Mouse (Mus musculus) CD8-positive naive resting alpha-beta T cell, adult 57 days (primary cell): ENCODE results near the gene Olfr986. TPM values are rescaled to one million over a fixed set of nuclear protein-coding genes. Genes with fewer than 3 reads are reported as not detected.

Experiments used
- total RNA-seq: library from RNA; stranded (reverse); gene quantifications from one replicate; pipeline ENCODE4 v1.2.4, GENCODE M21; 2023

Gene Olfr986
- not detected for total RNA-seq

GRCm38 (mm10) chr9:40180620-40181019 lies at the start of gene Olfr986:
Gene Olfr986, plus strand, starts transcription at chr9:40180920.

DNA sequence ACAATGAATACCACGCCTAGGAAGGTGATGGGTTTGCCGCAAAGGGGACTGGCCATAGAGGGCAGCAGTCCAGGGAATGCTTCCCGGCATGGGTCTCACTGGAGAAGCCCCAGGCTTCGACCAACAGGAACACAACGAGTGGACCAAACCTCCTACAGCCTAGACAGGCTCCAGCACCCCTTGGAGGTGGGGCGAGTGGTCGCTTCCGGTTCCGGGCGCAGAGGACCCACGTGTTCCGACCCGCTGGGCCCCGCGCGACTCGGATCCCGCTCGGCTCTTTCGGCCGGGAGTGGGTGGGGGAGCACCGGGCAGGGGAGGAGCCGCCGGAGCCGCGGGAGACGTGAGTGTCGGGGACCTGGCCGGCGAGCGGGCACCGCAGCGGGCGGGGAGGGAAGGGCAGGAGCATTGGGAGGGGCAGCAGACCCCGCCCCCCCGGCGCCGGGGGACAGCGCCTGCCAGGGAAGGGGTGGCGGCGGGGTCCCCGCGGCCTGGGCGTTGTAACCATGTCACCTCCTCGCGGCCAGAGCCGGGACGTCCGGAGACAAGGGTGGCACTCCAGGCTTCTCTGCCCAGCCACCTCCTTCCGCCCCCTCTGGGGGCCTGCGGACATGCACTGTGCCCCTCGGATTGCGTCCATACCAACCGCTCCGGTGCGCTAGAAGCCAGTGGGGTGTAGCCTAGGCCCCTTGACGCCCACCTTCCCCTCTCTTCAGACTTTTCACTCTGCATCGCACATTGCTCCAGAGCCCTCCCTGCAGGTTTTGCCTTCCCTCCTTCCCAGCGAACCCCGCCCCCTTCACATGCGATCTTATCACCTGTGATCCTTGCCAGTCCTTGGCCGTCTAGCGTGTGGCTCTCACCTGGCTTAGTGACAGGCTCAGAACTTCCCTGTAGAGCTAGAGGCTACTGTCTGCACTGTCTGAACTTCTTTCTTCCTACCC lies 11.6 kb downstream of the Olfr986 start, which contains the start of gene Zfp202:
Gene Zfp202, plus strand, starts transcription at position 219 of the 941 bp plus-strand sequence.

Other genes with a start within 250 kb of the Olfr986 start
- not detected for gene Olfr974, start 243.4 kb upstream of the Olfr986 start, total RNA-seq
- gene Olfr975, start 228.9 kb upstream of the Olfr986 start, total RNA-seq: not detected
- not detected for gene Olfr976, start 219.8 kb upstream of the Olfr986 start, total RNA-seq
- not detected for gene Olfr978, start 188.8 kb upstream of the Olfr986 start, total RNA-seq
- gene Olfr979, start 177.5 kb upstream of the Olfr986 start, total RNA-seq: not detected
- not detected for gene Olfr980, start 171.3 kb upstream of the Olfr986 start, total RNA-seq
- gene Olfr981, start 159.5 kb upstream of the Olfr986 start, total RNA-seq: not detected
- gene Olfr982, start 107.1 kb upstream of the Olfr986 start, total RNA-seq: not detected
- gene Olfr983, start 87.3 kb upstream of the Olfr986 start, total RNA-seq: not detected
- not detected for gene Olfr984, start 66.7 kb upstream of the Olfr986 start, total RNA-seq
- not detected for gene Olfr985, start 50.7 kb upstream of the Olfr986 start, total RNA-seq
- not detected for gene Tmem225, start 32.8 kb upstream of the Olfr986 start, total RNA-seq
- 3.1 TPM for gene Zfp202, start 11.4 kb downstream of the Olfr986 start, total RNA-seq
- not detected for gene Scn3b, start 88.3 kb downstream of the Olfr986 start, total RNA-seq